Mouse (Mus musculus): Measurements from ENCODE around the gene Adra1d.
A peak's percentile ranks its signal among the peaks of the same experiment; 100 is the strongest.

Gene Adra1d

GRCm38 (mm10) chr2:131530623-131531008 lies 31.5 kb downstream of the Adra1d start:
- TF ChIP-seq POU5F1 (IDR thresholded peaks at IDR 0.05; ENCODE audit: borderline replicate concordance, low read length) (no peak), NANOG (IDR thresholded peaks at IDR 0.05; ENCODE audit: borderline replicate concordance, low read length) (no peak), CTCF (conservative IDR thresholded peaks at IDR 0.05; ENCODE audit: low read length) (peak; percentile 54)
- Histone ChIP-seq H3K27me3 (ENCODE audit: insufficient read depth, low read length) (0 out of 2 replicates have a peak, but pooled peaks cover 4% of the 10 kb centered on the region), H3K4me1 (replicated peaks; ENCODE audit: low read depth, low read length) (peaks cover 9% of the 10 kb centered on the region), H3K36me3 (ENCODE audit: insufficient read depth, low read length) (no peaks in the 10 kb centered on the region), H3K4me3 (replicated peaks; ENCODE audit: low read length) (no peak overlapping the region), H3K9me3 (ENCODE audit: low read length) (no peaks in the 10 kb centered on the region)

GRCm38 (mm10) chr2:131529898-131530622 lies 32.0 kb downstream of the Adra1d start:
- TF ChIP-seq CTCF (conservative IDR thresholded peaks at IDR 0.05; ENCODE audit: low read length), result peak; percentile 93
- no peak for TF ChIP-seq NANOG (IDR thresholded peaks at IDR 0.05; ENCODE audit: borderline replicate concordance, low read length)
- H3K27me3 ChIP-seq (ENCODE audit: insufficient read depth, low read length), result 0 out of 2 replicates have a peak, but pooled peaks cover 2% of the 10 kb centered on the region
- H3K4me1 ChIP-seq (replicated peaks; ENCODE audit: low read depth, low read length), result peaks cover 9% of the 10 kb centered on the region
- no peak overlapping the region for H3K4me3 ChIP-seq (replicated peaks; ENCODE audit: low read length)
- H3K9me3 ChIP-seq (ENCODE audit: low read length), result no peaks in the 10 kb centered on the region
- peaks cover 4% of the 10 kb centered on the region for H3K36me3 ChIP-seq (ENCODE audit: insufficient read depth, low read length)

- H3K27me3 ChIP-seq (ENCODE audit: insufficient read depth, low read length), result no peaks in the 10 kb centered on the region
- no peak overlapping the region for H3K4me3 ChIP-seq (replicated peaks; ENCODE audit: low read length)
- H3K36me3 ChIP-seq (ENCODE audit: insufficient read depth, low read length), result peaks cover 8% of the 10 kb centered on the region
- TF ChIP-seq NANOG (IDR thresholded peaks at IDR 0.05; ENCODE audit: borderline replicate concordance, low read length), result no peak
- TF ChIP-seq CTCF (conservative IDR thresholded peaks at IDR 0.05; ENCODE audit: low read length), result peak; percentile 55
- H3K4me1 ChIP-seq (replicated peaks; ENCODE audit: low read depth, low read length), result peaks cover 12% of the 10 kb centered on the region
- H3K9me3 ChIP-seq (ENCODE audit: low read length), result no peaks in the 10 kb centered on the region
These were observed 35.0 kb downstream of the Adra1d start for GRCm38 (mm10) chr2:131527061-131527460.

GRCm38 (mm10) chr2:131520743-131521142 lies 41.3 kb downstream of the Adra1d start:
- H3K27me3 ChIP-seq (ENCODE audit: insufficient read depth, low read length), result peaks cover 3% of the 10 kb centered on the region; the same call in 1 of the 2 replicates
- peaks cover 54% of the 10 kb centered on the region for H3K36me3 ChIP-seq (ENCODE audit: insufficient read depth, low read length)
- TF ChIP-seq POU5F1 (IDR thresholded peaks at IDR 0.05; ENCODE audit: borderline replicate concordance, low read length) (no peak), NANOG (IDR thresholded peaks at IDR 0.05; ENCODE audit: borderline replicate concordance, low read length) (no peak), CTCF (conservative IDR thresholded peaks at IDR 0.05; ENCODE audit: low read length) (no peak)
- H3K4me3 ChIP-seq (replicated peaks; ENCODE audit: low read length), result peak overlapping the region; percentile 48
- H3K9me3 ChIP-seq (ENCODE audit: low read length), result no peaks in the 10 kb centered on the region
- peaks cover 11% of the 10 kb centered on the region for H3K4me1 ChIP-seq (replicated peaks; ENCODE audit: low read depth, low read length)

- H3K4me1 ChIP-seq (replicated peaks; ENCODE audit: low read depth, low read length), result peaks cover 11% of the 10 kb centered on the region
- H3K9me3 ChIP-seq (ENCODE audit: low read length), result no peaks in the 10 kb centered on the region
- peaks cover 62% of the 10 kb centered on the region for H3K36me3 ChIP-seq (ENCODE audit: insufficient read depth, low read length)
- no peak overlapping the region for H3K4me3 ChIP-seq (replicated peaks; ENCODE audit: low read length)
- TF ChIP-seq NANOG (IDR thresholded peaks at IDR 0.05; ENCODE audit: borderline replicate concordance, low read length), result no peak
- no peak for TF ChIP-seq POU5F1 (IDR thresholded peaks at IDR 0.05; ENCODE audit: borderline replicate concordance, low read length)
- no peak for TF ChIP-seq CTCF (conservative IDR thresholded peaks at IDR 0.05; ENCODE audit: low read length)
- H3K27me3 ChIP-seq (ENCODE audit: insufficient read depth, low read length), result peaks cover 3% of the 10 kb centered on the region; the same call in 1 of the 2 replicates
These were observed 43.3 kb downstream of the Adra1d start for GRCm38 (mm10) chr2:131518790-131519189.

GRCm38 (mm10) chr2:131517550-131517949 lies 44.5 kb downstream of the Adra1d start:
- Histone ChIP-seq H3K4me3 (replicated peaks; ENCODE audit: low read length) (no peak overlapping the region), H3K4me1 (replicated peaks; ENCODE audit: low read depth, low read length) (peaks cover 8% of the 10 kb centered on the region), H3K9me3 (ENCODE audit: low read length) (no peaks in the 10 kb centered on the region), H3K36me3 (ENCODE audit: insufficient read depth, low read length) (peaks cover 62% of the 10 kb centered on the region), H3K27me3 (ENCODE audit: insufficient read depth, low read length) (peaks cover 3% of the 10 kb centered on the region; the same call in 1 of the 2 replicates)
- TF ChIP-seq NANOG (IDR thresholded peaks at IDR 0.05; ENCODE audit: borderline replicate concordance, low read length) (no peak), CTCF (conservative IDR thresholded peaks at IDR 0.05; ENCODE audit: low read length) (no peak), POU5F1 (IDR thresholded peaks at IDR 0.05; ENCODE audit: borderline replicate concordance, low read length) (no peak)

GRCm38 (mm10) chr2:131514055-131514621 lies 47.9 kb downstream of the Adra1d start:
- H3K4me1 ChIP-seq (replicated peaks; ENCODE audit: low read depth, low read length), result peaks cover 24% of the 10 kb centered on the region
- no peak overlapping the region for H3K4me3 ChIP-seq (replicated peaks; ENCODE audit: low read length)
- H3K9me3 ChIP-seq (ENCODE audit: low read length), result no peaks in the 10 kb centered on the region
- TF ChIP-seq CTCF (conservative IDR thresholded peaks at IDR 0.05; ENCODE audit: low read length) (no peak; the same call in 1 of the 2 replicates), NANOG (IDR thresholded peaks at IDR 0.05; ENCODE audit: borderline replicate concordance, low read length) (no peak), POU5F1 (IDR thresholded peaks at IDR 0.05; ENCODE audit: borderline replicate concordance, low read length) (no peak)
- H3K36me3 ChIP-seq (ENCODE audit: insufficient read depth, low read length), result peaks cover 50% of the 10 kb centered on the region
- no peaks in the 10 kb centered on the region for H3K27me3 ChIP-seq (ENCODE audit: insufficient read depth, low read length)

GRCm38 (mm10) chr2:131513477-131513876 lies 48.6 kb downstream of the Adra1d start:
- H3K9me3 ChIP-seq (ENCODE audit: low read length), result no peaks in the 10 kb centered on the region
- no peak overlapping the region for H3K4me3 ChIP-seq (replicated peaks; ENCODE audit: low read length)
- peaks cover 44% of the 10 kb centered on the region for H3K36me3 ChIP-seq (ENCODE audit: insufficient read depth, low read length)
- H3K4me1 ChIP-seq (replicated peaks; ENCODE audit: low read depth, low read length), result peaks cover 30% of the 10 kb centered on the region
- no peaks in the 10 kb centered on the region for H3K27me3 ChIP-seq (ENCODE audit: insufficient read depth, low read length)
- no peak for TF ChIP-seq CTCF (conservative IDR thresholded peaks at IDR 0.05; ENCODE audit: low read length)
- TF ChIP-seq POU5F1 (IDR thresholded peaks at IDR 0.05; ENCODE audit: borderline replicate concordance, low read length), result no peak
- no peak for TF ChIP-seq NANOG (IDR thresholded peaks at IDR 0.05; ENCODE audit: borderline replicate concordance, low read length)
